ENCODE assay signal across 16 mouse cellular contexts in the genomic region with DNA sequence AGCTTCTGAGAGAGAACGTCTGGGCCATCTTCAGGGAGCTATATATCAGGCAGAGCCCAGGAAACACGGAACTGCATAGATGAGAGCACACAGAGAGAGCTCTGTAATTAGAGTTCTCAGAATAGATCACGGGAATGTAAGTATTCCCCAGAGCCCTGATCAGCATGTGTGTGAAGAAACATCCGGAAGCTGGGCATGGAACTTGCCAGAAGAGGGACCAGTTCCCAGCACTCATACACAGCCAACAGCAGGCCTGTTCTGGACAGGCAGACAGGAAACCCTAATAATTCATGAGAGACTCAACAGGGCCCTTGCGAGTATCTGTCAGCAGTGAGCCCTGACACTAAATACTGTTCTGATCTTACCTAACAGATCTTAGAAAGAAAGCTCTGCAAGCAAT.
DNase-seq lines count a peak whose midpoint lies in the region; ATAC-seq and TF ChIP-seq lines count a peak whose summit lies in the region.
"Had no signal": no experiment of that assay in that cellular context is flagged by ENCODE, and none has a peak within 500 bp of the region (broad histone marks: within the 10 kb centered on the region; RNA-seq: fewer than 3 reads in every experiment).

No protein-coding gene starts in this region.

- H3K36me3 ChIP-seq in heart, adult 2 months (ENCODE audit: control insufficient read depth, insufficient read depth, low read length) = no peaks in the 10 kb centered on the region
- no peaks in the 10 kb centered on the region for H3K36me3 ChIP-seq in limb, embryonic 14.5 days (ENCODE audit: control insufficient read depth, insufficient read depth, low read length)
- H3K36me3 ChIP-seq in limb, embryonic 10.5 days = no peaks in the 10 kb centered on the region
- H3K36me3 ChIP-seq: G1E; kidney, embryonic 15.5 days; midbrain, embryonic 12.5 days had no signal

- H3K4me3 ChIP-seq in heart, adult 2 months = no peak overlapping the region
- H3K4me3 ChIP-seq in limb, embryonic 14.5 days (replicated peaks; ENCODE audit: low read length) = no peak overlapping the region
- no peak overlapping the region for H3K4me3 ChIP-seq in limb, embryonic 10.5 days
- H3K4me3 ChIP-seq: kidney, embryonic 15.5 days; midbrain, embryonic 12.5 days had no signal

- no peak overlapping the region for H3K9ac ChIP-seq in heart, adult 2 months (ENCODE audit: low read depth, low read length)
- H3K9ac ChIP-seq in limb, embryonic 14.5 days (ENCODE audit: low read depth, low read length, severe bottlenecking) = no peak overlapping the region
- H3K9ac ChIP-seq: kidney, embryonic 15.5 days; midbrain, embryonic 12.5 days had no signal

- H3K27me3 ChIP-seq in heart, adult 2 months (ENCODE audit: control insufficient read depth, insufficient read depth, low read length) = no peaks in the 10 kb centered on the region
- H3K27me3 ChIP-seq in limb, embryonic 14.5 days (ENCODE audit: control insufficient read depth, insufficient read depth, low read length) = no peaks in the 10 kb centered on the region
- no peaks in the 10 kb centered on the region for H3K27me3 ChIP-seq in limb, embryonic 10.5 days (ENCODE audit: low read depth, poor library complexity, severe bottlenecking)
- H3K27me3 ChIP-seq: kidney, embryonic 15.5 days; midbrain, embryonic 12.5 days had no signal

- peak; percentile 47 for ATAC-seq in limb, embryonic 14.5 days (ENCODE audit: low FRiP score, low read depth)

- H3K79me2 ChIP-seq in heart, adult 2 months (replicated peaks; ENCODE audit: control insufficient read depth, insufficient read depth, low read length) = no peaks in the 10 kb centered on the region

- intact Hi-C loops in heart, adult 2 months (cut with DNase I) = no loop called here
- intact Hi-C loops in heart, postnatal 25 days (cut with DNase I) = no loop called here

- TF ChIP-seq EP300 in heart, adult 2 months (IDR thresholded peaks at IDR 0.05; ENCODE audit: insufficient read depth, low read depth, low read length) = no peak

- H3K27ac ChIP-seq in heart, adult 2 months = no peak overlapping the region
- no peak overlapping the region for H3K27ac ChIP-seq in limb, embryonic 14.5 days (replicated peaks; ENCODE audit: low read depth, low read length)
- H3K27ac ChIP-seq in limb, embryonic 10.5 days = no peak overlapping the region
- H3K27ac ChIP-seq: kidney, embryonic 15.5 days; midbrain, embryonic 12.5 days had no signal

- peak; percentile 19 for DNase-seq in heart, adult 2 months
- no peak for DNase-seq in heart, postnatal 25 days (ENCODE audit: low spot score)
- peak; percentile 35 for DNase-seq in limb, embryonic 14.5 days (ENCODE audit: low spot score)
- DNase-seq in limb, embryonic 10.5 days (ENCODE audit: low spot score) = no peak
- peak; percentile 33 to 41 for DNase-seq in heart, adult 9 months (ENCODE audit: low spot score in 2 of 2)
- DNase-seq in skeletal muscle tissue, adult 2 months (ENCODE audit: low read depth, low spot score) = peak; percentile 45
- DNase-seq in c-Kit-positive CD71-positive TER-119-positive erythroid progenitor cells, embryonic 14.5 days (ENCODE audit: low spot score) = no peak
- DNase-seq: adrenal gland, postnatal 10 days; cerebellum, postnatal 10 days; liver; lung, adult 18-20 months; lung, postnatal 4 days; thymus, adult 18-20 months had no signal

- TF ChIP-seq POLR2A in heart, adult 2 months (IDR thresholded peaks at IDR 0.05; ENCODE audit: insufficient read depth, low read depth, low read length) = no peak
- no peak for TF ChIP-seq POLR2A in limb, embryonic 14.5 days (IDR thresholded peaks at IDR 0.05; ENCODE audit: borderline replicate concordance, extremely low read depth, insufficient read depth, insufficient read length)

- no peaks in the 10 kb centered on the region for H3K9me3 ChIP-seq in limb, embryonic 14.5 days (ENCODE audit: control insufficient read depth, low read length)
- no peaks in the 10 kb centered on the region for H3K9me3 ChIP-seq in limb, embryonic 10.5 days (replicated peaks)
- H3K9me3 ChIP-seq: kidney, embryonic 15.5 days; midbrain, embryonic 12.5 days had no signal

- H3K4me2 ChIP-seq in limb, embryonic 14.5 days (replicated peaks; ENCODE audit: low read depth, low read length, severe bottlenecking) = no peak overlapping the region
- H3K4me2 ChIP-seq: kidney, embryonic 15.5 days; midbrain, embryonic 12.5 days had no signal

- no peak for TF ChIP-seq CTCF in heart, adult 2 months (IDR thresholded peaks at IDR 0.05)

- no peaks in the 10 kb centered on the region for H3K4me1 ChIP-seq in heart, adult 2 months (ENCODE audit: control insufficient read depth, insufficient read depth, low read length)
- no peaks in the 10 kb centered on the region for H3K4me1 ChIP-seq in limb, embryonic 14.5 days (ENCODE audit: control insufficient read depth, insufficient read depth, low read length)
- H3K4me1 ChIP-seq in limb, embryonic 10.5 days = no peaks in the 10 kb centered on the region
- H3K4me1 ChIP-seq: kidney, embryonic 15.5 days had no signal

- WGBS in heart, adult 2 months = 51% methylated on average over 5 of the region's 5 CpGs
- WGBS in limb, embryonic 14.5 days = 56% methylated on average over 5 of the region's 5 CpGs
- WGBS in limb, embryonic 10.5 days = 77% methylated on average over 5 of the region's 5 CpGs

Comparison
In these comparisons a context has a peak if more than half of its experiments do, and no peak if none do; other contexts are left out.
1. DNase-seq: peak in heart, adult 2 months (2 of 2), limb, embryonic 14.5 days (single experiment), heart, adult 9 months (2 of 2) and skeletal muscle tissue, adult 2 months (single experiment); none in heart, postnatal 25 days (single experiment), limb, embryonic 10.5 days (single experiment) and c-Kit-positive CD71-positive TER-119-positive erythroid progenitor cells, embryonic 14.5 days (single experiment).